Mouse (Mus musculus): ENCODE results near the gene Lipt1.

DNA sequence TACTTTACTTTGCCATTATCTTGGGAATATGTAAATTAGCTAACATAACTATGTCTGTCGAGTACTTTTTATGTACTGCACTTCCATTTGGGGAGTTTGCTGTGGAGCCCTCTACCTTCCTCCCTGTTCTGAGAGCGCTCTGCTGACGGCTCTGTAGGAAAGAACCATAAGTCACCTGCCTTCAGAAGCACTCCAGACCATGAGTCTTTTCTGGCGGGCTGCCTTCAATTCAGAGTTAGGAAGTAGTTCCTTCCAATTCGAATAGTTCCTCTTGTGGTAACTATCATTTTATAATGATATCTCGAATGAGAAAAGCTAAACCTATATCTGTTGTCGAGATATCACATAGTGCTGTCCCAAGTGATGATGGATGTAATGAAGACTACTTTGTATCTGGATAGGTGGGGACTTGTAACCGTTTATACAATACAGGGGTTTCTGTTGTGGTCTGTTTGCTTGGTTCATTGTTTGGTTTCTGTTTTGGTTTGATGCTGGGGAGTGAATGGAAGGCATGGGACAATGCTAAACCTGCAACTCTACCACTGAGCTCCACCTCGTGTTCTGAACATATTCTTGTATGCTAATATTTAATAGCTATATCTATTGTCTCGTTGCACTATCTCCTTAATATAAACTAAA, 3.7 kb upstream of the Lipt1 start:
- TF ChIP-seq POLR2A (IDR thresholded peaks at IDR 0.05; ENCODE audit: borderline replicate concordance, control insufficient read depth, low read depth, low read length) (no peak), CTCF (IDR thresholded peaks at IDR 0.05; ENCODE audit: control insufficient read depth, insufficient read depth, low read length) (no peak)

Measured in bone marrow, adult 2 months (tissue).